Mouse (Mus musculus) G1E-ER4 (cell line): ENCODE results near the gene Qsox1. TPM values are rescaled to one million over a fixed set of nuclear protein-coding genes. Genes with fewer than 3 reads are reported as not detected.

Experiments used
- GATA1 ChIP-seq: IDR thresholded peaks from one replicate; pipeline ENCODE4 v1.8.0; 2012; ENCODE audit warnings: low read length, inconsistent platforms
- polyA plus RNA-seq: library from polyadenylated mRNA; stranded (reverse); fragments of >175 nt; gene quantifications from 2 replicates; pipeline ENCODE4 v1.2.3, GENCODE M21; 2012

Qsox1 gene
- polyA plus RNA-seq, 1 experiment: not detected

DNA sequence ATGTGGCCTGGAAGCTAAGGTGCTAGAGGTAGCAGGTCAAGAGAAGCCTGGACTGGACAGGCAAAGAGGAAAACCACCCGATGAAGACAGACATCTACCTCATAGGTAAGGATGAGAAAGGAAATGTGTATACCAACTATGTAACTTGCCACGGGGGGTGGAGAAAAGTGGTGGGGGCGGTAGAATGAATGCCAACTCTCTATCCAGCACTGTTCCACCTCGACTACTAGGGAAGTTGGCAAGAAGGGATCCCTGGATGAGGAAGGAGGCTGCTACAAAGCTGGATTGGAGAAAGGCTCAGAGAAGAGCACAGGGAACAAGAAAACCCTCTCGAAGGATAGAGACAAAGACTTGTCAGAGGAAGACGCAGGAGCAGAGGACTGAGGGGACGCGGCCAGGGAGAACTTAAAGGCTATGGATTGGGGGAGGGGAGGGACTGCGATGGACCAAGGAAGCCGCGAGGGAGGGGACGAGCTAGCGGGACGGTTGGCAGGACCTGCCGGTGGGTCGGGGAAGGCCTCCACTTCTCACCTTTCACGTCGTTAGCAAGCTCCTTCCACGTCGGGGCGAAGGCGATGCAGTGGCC is 601 bp downstream of the Qsox1 start:
- TF ChIP-seq GATA1: no peak

DNA sequence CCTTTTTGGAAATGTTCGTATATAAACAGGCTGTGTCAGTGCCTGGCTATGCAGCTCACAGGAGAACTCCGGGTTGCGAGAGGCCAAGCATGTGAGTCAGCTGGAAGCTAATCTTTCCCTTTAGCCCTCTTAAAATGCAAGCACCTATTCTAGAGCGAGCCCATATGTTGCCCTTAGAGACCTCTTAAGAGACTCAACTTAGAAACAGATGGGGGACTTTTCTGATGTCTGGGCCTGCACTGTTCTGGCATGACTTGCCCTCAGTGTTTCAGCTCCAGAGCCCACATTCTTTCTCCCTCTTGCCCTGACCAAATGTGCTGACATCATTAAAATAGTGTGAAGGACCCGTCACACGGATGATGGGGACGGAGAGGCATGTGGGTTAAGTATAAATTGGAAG is 2.1 kb downstream of the Qsox1 start:
- no peak for TF ChIP-seq GATA1

GRCm38 (mm10) chr1:155809706-155810442 is 2.8 kb downstream of the Qsox1 start:
- TF ChIP-seq GATA1: no peak

GRCm38 (mm10) chr1:155808261-155808660 is 4.4 kb downstream of the Qsox1 start:
- no peak for TF ChIP-seq GATA1

DNA sequence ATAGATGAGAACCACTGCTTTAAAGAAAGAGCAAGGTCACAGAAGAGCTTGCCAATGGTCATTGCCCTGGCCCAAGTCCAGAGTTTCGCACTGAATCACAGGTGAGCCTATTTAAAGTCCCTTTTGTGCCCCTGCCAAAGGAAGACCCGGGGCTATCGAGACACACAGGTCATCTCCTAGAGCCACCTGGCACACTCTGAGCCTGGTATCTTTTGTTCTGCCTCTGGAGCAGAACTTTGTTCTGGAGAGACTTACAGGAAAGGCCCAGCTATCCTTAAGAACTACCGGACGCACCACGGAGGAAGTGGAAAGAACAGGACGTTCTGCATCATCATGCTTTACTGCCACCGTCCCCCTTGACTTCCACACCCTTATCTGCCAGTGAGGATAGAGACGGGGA is 7.1 kb downstream of the Qsox1 start:
- no peak for TF ChIP-seq GATA1

GRCm38 (mm10) chr1:155801014-155801991 is 11.4 kb downstream of the Qsox1 start:
- TF ChIP-seq GATA1: no peak

DNA sequence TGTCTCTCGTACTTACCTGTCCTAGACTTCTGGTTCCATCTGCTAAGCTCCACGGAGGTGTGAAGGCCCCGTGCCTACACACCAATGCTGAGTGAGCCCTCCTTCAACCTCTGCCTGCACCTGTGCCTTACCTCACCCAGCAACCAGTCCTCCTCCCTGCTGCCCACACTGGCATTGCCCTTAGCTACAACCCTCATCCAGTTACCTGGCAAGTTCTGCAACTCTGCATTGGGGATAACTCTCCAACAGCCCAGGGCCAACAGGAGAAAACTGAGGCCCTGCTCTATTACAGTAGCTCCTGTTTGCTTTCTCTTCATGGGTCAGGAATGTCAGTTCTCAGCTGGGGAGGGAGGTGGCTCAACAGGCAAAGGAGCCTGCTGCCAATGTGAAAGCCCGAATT is 14.7 kb downstream of the Qsox1 start:
- TF ChIP-seq GATA1: no peak

DNA sequence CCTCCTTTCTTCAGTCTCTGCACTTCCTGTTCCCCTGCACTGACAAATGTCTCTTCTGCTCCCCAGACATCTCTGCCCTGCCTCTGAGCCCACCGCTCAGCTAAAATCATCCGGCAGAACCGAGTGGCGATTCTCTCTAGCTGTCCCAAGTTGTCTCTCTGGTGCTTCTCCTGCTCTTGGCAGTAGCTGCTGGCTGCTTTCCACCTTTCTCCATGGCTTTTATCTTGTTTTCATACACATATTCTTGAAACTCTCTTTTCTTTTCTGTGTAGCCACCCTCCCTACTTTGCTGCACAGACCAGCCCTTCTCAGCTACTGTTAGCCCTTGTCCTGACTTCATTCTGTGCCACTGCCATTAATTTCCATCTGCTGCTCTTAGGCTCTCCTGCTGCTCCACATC is 15.3 kb downstream of the Qsox1 start:
- no peak for TF ChIP-seq GATA1

- no peak for TF ChIP-seq GATA1
Observed at GRCm38 (mm10) chr1:155796757-155797405, 15.8 kb downstream of the Qsox1 start.

DNA sequence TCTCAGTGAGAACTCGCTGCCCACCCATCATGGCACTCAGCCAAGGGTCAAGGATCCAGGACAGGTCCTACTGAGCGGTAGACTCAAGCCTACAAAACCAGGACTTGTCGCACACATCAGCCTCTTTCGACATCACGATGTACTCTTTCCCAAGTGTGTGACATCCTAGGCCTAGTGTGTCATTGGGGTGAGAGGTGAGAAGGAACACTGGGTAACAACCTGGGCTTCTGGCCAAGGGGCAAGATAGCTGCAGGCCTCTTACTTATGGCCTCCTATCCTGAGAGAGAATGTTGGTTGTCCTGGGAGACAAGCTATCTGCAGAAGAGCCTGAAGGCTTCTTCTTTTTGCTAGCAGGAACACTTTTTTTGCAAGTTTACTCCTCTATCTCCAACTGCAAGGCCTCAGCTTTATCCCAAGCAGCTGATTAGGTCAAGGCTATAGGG is 16.9 kb downstream of the Qsox1 start:
- TF ChIP-seq GATA1: no peak

- no peak for TF ChIP-seq GATA1
Observed at GRCm38 (mm10) chr1:155794855-155795254, 17.8 kb downstream of the Qsox1 start.

DNA sequence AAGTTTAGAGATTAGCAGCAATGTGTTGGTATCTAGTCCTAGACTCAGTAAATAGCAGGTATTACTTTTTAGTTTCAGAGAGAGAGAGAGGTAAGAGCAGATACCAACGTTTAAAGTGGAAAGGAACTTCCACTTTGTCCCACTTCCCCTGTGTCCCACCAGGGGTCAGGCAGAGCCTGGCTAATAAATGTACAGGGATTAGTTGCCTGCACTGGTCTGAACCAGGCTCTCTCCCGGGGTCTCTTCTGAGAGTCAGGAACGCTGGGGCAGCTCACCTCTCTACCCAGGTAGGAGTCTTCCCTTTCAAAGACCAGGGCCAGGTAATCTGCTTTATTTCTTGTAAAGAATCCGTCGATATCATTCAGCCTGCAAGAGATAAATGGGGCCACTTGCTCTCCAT is 20.8 kb downstream of the Qsox1 start:
- no peak for TF ChIP-seq GATA1

- no peak for TF ChIP-seq GATA1
Observed at GRCm38 (mm10) chr1:155790111-155790974, 22.3 kb downstream of the Qsox1 start.

DNA sequence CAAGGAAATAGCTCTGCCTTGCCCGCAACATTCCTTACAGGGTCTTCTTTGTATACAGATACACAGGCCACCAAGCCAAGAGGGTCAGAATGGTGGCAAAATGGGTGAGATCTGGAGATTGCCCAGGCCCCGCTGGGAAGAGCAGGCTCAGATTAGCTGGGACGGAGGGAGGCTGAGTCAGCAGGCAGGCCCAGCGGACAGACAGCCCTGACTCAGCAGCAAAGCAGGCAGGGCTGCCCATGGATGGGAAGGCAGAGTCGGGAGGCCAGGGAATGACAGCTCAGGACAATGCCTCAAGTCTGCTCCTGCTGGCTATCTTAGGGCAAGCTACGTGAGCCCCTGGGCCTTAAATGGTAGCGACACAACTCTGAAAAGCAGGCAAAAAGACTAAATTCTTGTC is 26.8 kb downstream of the Qsox1 start:
- TF ChIP-seq GATA1: no peak
